Mouse (Mus musculus) C2C12 (cell line): ENCODE results near the gene Ifitm7.

Experiments
- CTCF ChIP-seq: IDR thresholded peaks from one replicate; pipeline ENCODE4 v1.5.1; 2011; ENCODE audit not compliant: control insufficient read depth, insufficient read depth, insufficient read length
- MAX ChIP-seq: IDR thresholded peaks from one replicate; pipeline ENCODE4 v1.6.1; 2011; ENCODE audit warnings: mild to moderate bottlenecking, control low read depth
- MYOD1 ChIP-seq: IDR thresholded peaks from one replicate; pipeline ENCODE4 v1.6.1; 2011; ENCODE audit warnings: low read depth; ENCODE audit not compliant: control insufficient read depth, insufficient read length
- USF1 ChIP-seq: IDR thresholded peaks from one replicate; pipeline ENCODE4 v1.6.1; 2011; ENCODE audit warnings: low read depth, mild to moderate bottlenecking, control low read depth, moderate library complexity

DNA sequence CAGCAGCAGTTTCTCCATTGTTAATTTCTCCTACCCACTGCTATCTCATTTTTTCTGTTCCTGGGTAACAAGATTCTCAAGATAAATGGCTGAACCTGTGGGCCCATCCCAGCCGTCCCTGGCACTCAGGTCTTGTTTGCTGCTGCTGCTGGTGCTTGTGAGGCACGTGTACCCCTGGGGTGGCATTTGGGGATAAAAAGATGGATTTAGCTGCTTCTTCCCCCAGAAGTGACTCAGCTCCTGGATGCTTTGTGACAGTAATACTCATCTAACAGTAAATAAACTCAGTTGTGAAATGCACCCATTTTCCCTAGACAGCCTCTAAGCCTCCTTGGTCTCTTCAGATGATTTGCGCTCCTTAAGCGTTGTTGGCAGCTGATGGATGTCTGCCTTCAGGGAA, 46.4 kb upstream of the Ifitm7 start:
- TF ChIP-seq CTCF = no peak
- no peak for TF ChIP-seq MAX
- TF ChIP-seq USF1 = no peak
- TF ChIP-seq MYOD1 = no peak
